Mouse (Mus musculus): ENCODE measurements at regions not wholly inside any gene's neighbourhood (a gene's known extent, or its start where the extent isn't known, plus 50 kb on each side); places are given as distances from the start of the nearest gene placed in this dataset.
"Not testable (repeated sequence)": the region's sequence is repeated elsewhere in the genome, so short reads cannot be mapped to it uniquely, and the experiment has no call there.

GRCm38 (mm10) chr9:33039221-33039790, 403.3 kb downstream of the Ets1 start:
- ATAC-seq = no peak

- ATAC-seq = no peak
Observed at GRCm38 (mm10) chr9:33050789-33051188, 414.8 kb downstream of the Ets1 start.

GRCm38 (mm10) chr9:33060636-33061264, 424.7 kb downstream of the Ets1 start:
- peak; percentile 85 for ATAC-seq

- no peak for ATAC-seq
Observed at GRCm38 (mm10) chr9:33062476-33062875, 426.5 kb downstream of the Ets1 start.

GRCm38 (mm10) chr9:33065331-33065730, 429.3 kb downstream of the Ets1 start:
- ATAC-seq = no peak

GRCm38 (mm10) chr9:33067521-33067920, 431.5 kb downstream of the Ets1 start:
- ATAC-seq = no peak

- ATAC-seq = no peak
Observed at GRCm38 (mm10) chr9:33070116-33070515, 434.1 kb downstream of the Ets1 start.

- ATAC-seq = peak; percentile 93
Observed at GRCm38 (mm10) chr9:33080271-33080670, 444.2 kb downstream of the Ets1 start.

GRCm38 (mm10) chr9:33080774-33081173, 444.8 kb downstream of the Ets1 start:
- peak; percentile 3 for ATAC-seq

- no peak for ATAC-seq
Observed at GRCm38 (mm10) chr9:33089977-33090376, 454.0 kb downstream of the Ets1 start.

GRCm38 (mm10) chr9:33091664-33092063, 455.6 kb downstream of the Ets1 start:
- ATAC-seq = no peak

- ATAC-seq = peak; percentile 85
Observed at GRCm38 (mm10) chr9:33095654-33096053, 459.6 kb downstream of the Ets1 start.

GRCm38 (mm10) chr9:33101206-33101605, 465.2 kb downstream of the Ets1 start:
- ATAC-seq = no peak

- no peak for ATAC-seq
Observed at GRCm38 (mm10) chr9:33104623-33105074, 468.6 kb downstream of the Ets1 start.

GRCm38 (mm10) chr9:33123841-33124240, 487.8 kb downstream of the Ets1 start:
- no peak for ATAC-seq

GRCm38 (mm10) chr9:33152186-33152585, 516.2 kb downstream of the Ets1 start:
- no peak for ATAC-seq

GRCm38 (mm10) chr9:33168159-33168558, 532.1 kb downstream of the Ets1 start:
- ATAC-seq = no peak

- not testable (repeated sequence) for ATAC-seq
Observed at GRCm38 (mm10) chr9:33169093-33169492, 533.1 kb downstream of the Ets1 start.

- no peak for ATAC-seq
Observed at GRCm38 (mm10) chr9:33180066-33180465, 544.0 kb downstream of the Ets1 start.

- ATAC-seq = no peak
Observed at GRCm38 (mm10) chr9:33187187-33187586, 551.2 kb downstream of the Ets1 start.

GRCm38 (mm10) chr9:33209083-33209482, 573.1 kb downstream of the Ets1 start:
- ATAC-seq = no peak

- no peak for ATAC-seq
Observed at GRCm38 (mm10) chr9:33214523-33214922, 578.5 kb downstream of the Ets1 start.

GRCm38 (mm10) chr9:33220981-33221380, 585.0 kb downstream of the Ets1 start:
- ATAC-seq = no peak

- ATAC-seq = no peak
Observed at GRCm38 (mm10) chr9:33222066-33222805, 586.2 kb downstream of the Ets1 start.

Data from CD4-positive, CD25-positive, alpha-beta regulatory T cell, adult 4 months (primary cell).